Mouse (Mus musculus): ENCODE results near the gene Hsdl2. TPM values are rescaled to one million over a fixed set of nuclear protein-coding genes. Genes with fewer than 3 reads are reported as not detected.

Hsdl2 gene
- polyA plus RNA-seq, 1 experiment, result 2.6 TPM

DNA sequence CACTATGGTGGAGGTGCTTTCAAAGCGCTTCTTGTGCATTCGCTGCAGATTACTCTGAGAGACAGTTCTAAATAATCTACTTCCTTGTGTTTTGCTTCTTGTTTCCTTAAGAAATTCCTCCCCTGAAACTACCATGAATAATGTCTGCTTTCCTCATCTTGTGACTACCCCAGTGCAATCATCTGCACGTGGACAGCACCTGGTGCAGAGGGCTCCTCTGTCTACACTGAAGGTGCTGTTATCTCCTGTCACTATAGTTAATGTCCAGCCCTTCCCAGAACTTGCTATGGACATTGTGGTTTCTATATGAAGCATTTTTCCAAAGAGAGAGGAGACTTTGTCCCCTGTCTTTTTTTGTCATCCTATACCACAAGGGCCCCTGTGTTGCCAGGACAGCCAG, 27.8 kb upstream of the Hsdl2 start:
- no peak for TF ChIP-seq GATA1 (IDR thresholded peaks at IDR 0.05; ENCODE audit: low read length)

GRCm38 (mm10) chr4:59555177-59555576, 26.2 kb upstream of the Hsdl2 start:
- no peak for TF ChIP-seq GATA1 (IDR thresholded peaks at IDR 0.05; ENCODE audit: low read length)

DNA sequence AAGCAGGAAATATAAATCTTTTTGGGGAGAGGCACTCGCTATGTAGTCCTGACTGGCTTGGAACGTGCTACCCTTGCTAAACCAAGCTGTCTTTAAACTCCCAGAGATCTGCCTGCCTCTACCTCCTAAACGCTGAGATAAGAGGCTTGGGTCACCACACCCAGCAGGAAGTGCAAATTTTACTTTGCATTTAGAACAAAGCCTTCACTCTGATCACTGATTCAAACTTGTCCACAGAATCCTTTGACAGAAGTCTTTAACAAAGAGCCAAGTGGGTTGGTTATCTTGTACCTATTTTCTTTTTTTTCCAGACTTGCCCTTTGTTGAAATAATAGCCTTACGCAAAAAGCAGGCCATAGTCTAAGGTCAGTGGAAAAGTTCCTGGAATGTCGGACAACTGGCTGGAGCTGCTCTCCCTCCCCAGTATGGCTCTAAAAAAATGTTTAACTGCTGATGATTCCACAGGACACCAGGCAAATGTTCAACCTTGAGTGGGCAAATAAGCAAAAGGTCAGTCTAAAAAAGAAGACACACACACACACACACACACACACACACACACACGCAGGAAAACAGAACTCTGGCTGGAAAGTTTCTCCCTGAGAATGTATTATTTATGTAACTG, 23.2 kb upstream of the Hsdl2 start:
- no peak for TF ChIP-seq GATA1 (IDR thresholded peaks at IDR 0.05; ENCODE audit: low read length)

- no peak for TF ChIP-seq GATA1 (IDR thresholded peaks at IDR 0.05; ENCODE audit: low read length)
Measured at GRCm38 (mm10) chr4:59560141-59560540, 21.2 kb upstream of the Hsdl2 start.

DNA sequence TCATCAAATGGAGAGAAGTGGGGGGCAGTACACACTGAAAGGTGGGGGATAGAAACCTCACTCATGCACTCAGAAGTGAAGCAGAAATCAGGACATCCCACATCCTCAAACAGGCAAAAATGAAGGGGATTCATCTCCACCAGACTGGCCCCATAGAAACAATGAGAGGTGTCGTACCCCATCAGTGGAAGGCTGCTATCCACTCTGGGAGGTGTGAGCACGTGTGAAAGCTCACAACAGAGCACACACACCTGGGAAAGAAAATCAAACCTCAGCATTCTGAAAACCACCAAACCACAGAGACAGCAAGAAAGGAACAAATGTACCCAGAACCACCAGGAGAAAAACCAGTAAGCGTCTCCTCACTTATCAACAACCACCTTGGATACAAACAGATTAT, 17.2 kb upstream of the Hsdl2 start:
- TF ChIP-seq GATA1 (IDR thresholded peaks at IDR 0.05; ENCODE audit: low read length), result no peak

- TF ChIP-seq GATA1 (IDR thresholded peaks at IDR 0.05; ENCODE audit: low read length), result no peak
Measured at GRCm38 (mm10) chr4:59565571-59566188, 15.7 kb upstream of the Hsdl2 start.

DNA sequence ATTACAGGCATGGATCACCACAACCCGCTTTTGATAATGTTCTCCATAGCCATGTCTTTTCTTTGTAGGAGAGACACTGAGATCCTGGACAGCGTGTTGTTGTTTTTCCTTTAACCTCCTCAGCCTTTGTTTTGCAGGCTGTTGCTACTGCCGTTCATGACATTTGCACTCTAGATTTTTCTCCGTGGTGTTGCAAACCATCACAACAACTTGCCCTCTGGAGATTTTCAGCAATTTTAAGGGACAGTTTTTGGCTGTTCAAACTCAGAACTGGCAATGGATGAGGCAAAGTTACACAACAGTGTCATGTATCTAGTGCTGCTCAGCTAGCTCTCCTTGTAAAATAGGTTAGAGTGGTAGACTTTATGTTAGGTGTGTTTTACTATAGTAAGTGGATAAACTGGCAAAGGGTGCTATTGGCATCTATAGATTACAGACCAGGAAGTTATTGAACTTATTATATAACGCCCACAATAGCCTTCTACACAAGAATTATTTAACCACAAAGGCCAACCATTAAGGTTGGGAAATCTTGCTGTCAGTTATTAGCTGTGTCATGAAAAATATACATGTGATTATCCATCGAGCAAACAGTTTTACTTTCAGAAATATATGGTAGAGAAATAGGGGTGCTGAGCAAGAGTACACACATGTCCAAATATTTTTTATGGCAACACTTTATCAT, 13.6 kb upstream of the Hsdl2 start:
- no peak for TF ChIP-seq GATA1 (IDR thresholded peaks at IDR 0.05; ENCODE audit: low read length)

GRCm38 (mm10) chr4:59569538-59569937, 11.8 kb upstream of the Hsdl2 start:
- TF ChIP-seq GATA1 (IDR thresholded peaks at IDR 0.05; ENCODE audit: low read length), result no peak

DNA sequence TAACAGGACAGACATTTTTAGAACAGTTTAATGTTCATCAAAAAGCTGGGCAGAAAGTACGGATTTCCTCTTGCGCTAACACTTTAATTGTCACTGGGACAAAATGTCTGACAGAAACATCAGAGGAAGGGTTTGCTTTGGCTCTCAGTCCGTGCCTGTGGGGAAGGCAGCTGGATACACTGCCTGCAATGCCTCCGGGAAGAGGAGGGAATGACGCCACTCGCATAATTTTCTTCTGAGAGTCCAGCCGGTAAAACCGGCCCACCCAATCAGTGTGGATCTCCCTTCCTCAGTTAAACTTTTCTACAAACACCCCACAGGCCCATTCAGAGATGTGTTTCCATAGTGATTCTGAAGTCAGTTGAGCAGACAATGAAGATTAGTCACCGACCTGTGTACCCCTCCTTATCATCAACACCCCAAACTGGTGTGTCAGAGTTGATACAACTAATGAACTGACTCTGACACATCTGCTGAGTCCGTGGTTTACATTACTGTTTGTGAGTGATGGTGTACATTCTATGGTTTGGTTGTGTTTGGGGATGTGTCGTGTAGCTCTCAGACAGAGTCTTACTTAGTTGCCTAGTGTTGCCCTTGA, 8.7 kb upstream of the Hsdl2 start:
- no peak for TF ChIP-seq GATA1 (IDR thresholded peaks at IDR 0.05; ENCODE audit: low read length)

DNA sequence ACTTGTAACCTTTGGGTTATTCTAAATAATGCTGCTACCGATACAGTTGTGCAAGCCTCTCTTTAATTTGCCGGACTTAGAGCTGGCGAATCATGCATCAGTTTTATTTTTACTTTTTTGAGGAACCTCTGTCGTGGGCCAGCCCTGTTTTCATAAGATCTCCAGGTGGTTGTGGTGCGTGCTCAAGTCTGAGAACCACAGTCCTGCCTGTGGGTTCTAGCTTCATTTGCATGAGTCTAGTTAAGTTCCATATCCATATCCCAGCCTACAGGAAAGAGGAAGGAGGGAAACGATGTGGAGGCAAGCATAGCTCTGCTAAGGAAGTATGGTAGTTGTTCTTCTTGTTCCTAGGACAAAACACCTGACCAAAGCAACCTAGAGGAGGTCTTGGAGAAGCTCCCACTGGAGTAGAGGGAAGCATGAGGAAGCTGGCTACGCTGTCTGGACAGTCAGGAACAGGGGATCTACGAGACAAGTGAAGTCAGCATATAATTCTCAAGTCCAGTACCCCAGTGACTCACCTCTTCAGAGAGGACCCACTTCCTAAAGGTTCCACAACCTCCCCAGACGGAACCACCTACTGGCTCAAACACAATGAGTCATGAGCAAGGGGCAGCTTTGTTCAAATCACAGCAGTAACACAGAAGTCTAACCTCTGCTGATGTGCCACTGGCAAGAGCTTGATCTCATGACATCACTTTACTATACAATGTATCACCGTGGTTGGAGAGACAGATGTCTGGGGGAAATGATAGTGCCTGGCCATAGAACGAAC, 6.0 kb upstream of the Hsdl2 start:
- no peak for TF ChIP-seq GATA1 (IDR thresholded peaks at IDR 0.05; ENCODE audit: low read length)

GRCm38 (mm10) chr4:59580495-59581281, 675 bp upstream of the Hsdl2 start:
- TF ChIP-seq GATA1 (IDR thresholded peaks at IDR 0.05; ENCODE audit: low read length), result no peak

DNA sequence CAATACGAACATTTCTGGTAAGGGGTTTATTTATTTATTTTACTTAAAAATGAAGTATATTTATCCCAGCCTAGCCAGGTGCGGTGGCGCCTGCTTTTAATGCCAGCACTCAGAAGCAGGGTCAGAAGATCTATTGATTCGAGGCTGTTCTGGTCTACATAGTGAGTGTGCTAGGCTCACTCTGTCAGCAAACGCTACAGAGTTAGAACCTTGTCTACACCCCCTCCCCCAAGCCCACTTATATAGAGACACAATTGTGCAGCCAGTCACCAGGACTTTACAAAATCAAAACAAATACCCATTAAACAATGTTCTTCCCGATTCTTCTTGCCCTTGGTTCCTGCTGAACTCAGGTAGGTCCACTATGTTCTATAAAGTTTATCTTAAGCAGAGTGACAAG, 823 bp downstream of the Hsdl2 start:
- no peak for TF ChIP-seq GATA1 (IDR thresholded peaks at IDR 0.05; ENCODE audit: low read length)

DNA sequence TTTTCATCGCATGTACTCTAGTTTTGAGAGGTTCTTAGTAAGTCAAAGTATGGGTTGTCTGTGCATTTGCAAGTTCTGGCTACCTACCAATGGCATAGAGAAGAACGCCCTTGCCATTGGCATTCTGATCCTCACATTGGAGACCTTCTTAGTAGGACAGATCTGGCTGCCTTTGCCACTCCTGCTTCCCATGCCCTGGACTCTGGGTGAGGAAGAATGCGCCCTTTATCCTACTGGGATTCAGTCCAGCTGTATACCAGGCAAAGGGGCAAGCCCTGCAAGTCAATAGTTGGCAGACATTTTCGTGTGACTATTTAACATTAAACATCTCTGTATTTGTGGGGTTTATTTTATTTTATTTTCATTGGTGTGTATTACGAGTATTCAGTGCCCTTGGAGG, 3.7 kb downstream of the Hsdl2 start:
- TF ChIP-seq GATA1 (IDR thresholded peaks at IDR 0.05; ENCODE audit: low read length), result no peak

DNA sequence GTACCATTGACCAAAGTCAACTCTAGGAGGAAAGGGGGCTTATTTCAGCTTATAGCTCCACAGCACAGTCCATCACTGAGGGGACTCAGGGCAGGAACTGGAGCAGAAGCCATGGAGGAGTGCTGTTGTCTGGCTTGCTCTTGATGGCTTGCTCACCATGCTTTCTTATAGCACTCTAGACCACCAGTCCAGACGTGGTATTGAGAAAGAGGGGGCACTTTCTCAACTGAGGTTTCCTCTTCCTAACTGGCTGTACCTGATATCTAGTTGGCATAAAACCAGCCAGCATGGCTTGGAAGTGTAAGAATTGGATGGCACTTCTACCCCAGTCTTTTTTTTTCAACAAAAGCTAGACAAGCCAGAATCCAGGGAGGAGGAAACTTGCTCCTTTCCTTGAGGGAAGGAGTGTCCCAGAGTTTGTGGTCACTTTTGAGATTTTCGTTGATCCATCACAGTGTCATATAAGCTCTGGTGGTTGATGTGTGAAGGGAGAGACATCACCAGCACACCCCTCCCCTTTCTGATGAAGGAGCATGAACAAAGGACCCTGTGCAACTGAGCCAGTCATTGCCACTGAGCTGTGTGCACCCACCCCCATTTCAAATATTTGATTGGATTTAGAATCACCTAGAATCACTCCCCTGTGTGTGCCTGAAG, 6.0 kb downstream of the Hsdl2 start:
- TF ChIP-seq GATA1 (IDR thresholded peaks at IDR 0.05; ENCODE audit: low read length), result no peak

GRCm38 (mm10) chr4:59587872-59588226, 6.5 kb downstream of the Hsdl2 start:
- no peak for TF ChIP-seq GATA1 (IDR thresholded peaks at IDR 0.05; ENCODE audit: low read length)
